Mouse (Mus musculus) brain, embryonic 14.5 days (tissue): Measurements from ENCODE around the gene Rybp.

Experiments
- CTCF ChIP-seq: fragments of 200-500 bp; IDR thresholded peaks from 2 replicates; pipeline ENCODE4 v1.5.1; 2012; ENCODE audit warnings: inconsistent platforms, mild to moderate bottlenecking, moderate library complexity, borderline replicate concordance; ENCODE audit not compliant: insufficient read depth, insufficient read length; ENCODE audit errors: extremely low read depth
- POLR2A ChIP-seq: fragments of 200-500 bp; IDR thresholded peaks from 2 replicates; pipeline ENCODE4 v1.6.1; 2012; ENCODE audit warnings: mild to moderate bottlenecking, inconsistent platforms, borderline replicate concordance; ENCODE audit not compliant: poor library complexity, insufficient read depth, insufficient read length, severe bottlenecking; ENCODE audit errors: extremely low read depth

DNA sequence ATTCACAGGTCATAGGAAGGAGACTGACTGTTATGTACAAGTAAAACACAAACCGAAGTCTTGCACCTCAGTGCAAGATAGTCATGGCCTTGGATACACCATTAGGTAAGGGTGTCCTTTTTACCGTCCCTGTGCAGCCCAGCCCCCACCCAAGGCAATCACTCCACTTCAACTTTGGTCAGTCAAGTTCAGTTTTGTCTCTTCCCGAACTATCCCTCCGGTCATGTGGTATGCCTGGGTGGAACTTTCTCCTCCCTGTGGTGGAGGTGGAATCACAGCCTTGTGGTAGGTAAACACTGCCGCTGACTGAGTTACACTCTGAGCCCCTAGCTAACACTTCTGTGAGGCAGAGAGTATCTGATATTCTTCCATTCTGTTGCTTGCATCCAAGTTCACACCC lies 1.8 kb upstream of the Rybp start:
- TF ChIP-seq CTCF (no peak), POLR2A (no peak)
